Mouse (Mus musculus): ENCODE data around the gene Rhbdd3.
A peak's percentile ranks its signal among the peaks of the same experiment; 100 is the strongest.
"Not testable (repeated sequence)": the region's sequence is repeated elsewhere in the genome, so short reads cannot be mapped to it uniquely, and the experiment has no call there.

Gene Rhbdd3

GRCm38 (mm10) chr11:5065056-5065821 lies 33.5 kb upstream of the Rhbdd3 start, which contains the start of gene Gas2l1:
Gene Gas2l1 (minus strand): TSS chr11:5065327.
- DNase-seq (ENCODE audit: low spot score in 2 of 2): peak; percentile 74 to 85

DNA sequence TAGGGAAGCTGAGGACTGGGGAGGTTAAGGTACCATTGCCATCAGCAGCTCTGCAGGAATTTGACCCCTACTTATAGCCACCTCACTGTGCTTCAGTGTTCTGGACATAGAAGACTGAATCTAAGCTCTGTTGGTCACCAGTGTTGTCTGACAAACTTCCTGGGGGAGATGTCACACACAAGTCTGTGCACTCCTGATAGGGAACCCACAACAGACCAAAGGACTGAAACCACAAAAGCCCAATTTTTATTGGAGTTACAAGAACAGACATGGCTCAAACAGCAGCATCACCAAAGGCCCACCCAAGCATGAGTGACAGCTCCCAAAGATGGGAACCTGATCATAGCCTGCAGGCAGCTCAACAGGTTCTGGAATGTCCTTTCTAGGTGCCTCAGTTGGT lies 31.7 kb upstream of the Rhbdd3 start:
- no peak for DNase-seq (ENCODE audit: low spot score in 2 of 2)

GRCm38 (mm10) chr11:5068126-5068971 lies 30.4 kb upstream of the Rhbdd3 start:
- DNase-seq (ENCODE audit: low spot score in 2 of 2): no peak

DNA sequence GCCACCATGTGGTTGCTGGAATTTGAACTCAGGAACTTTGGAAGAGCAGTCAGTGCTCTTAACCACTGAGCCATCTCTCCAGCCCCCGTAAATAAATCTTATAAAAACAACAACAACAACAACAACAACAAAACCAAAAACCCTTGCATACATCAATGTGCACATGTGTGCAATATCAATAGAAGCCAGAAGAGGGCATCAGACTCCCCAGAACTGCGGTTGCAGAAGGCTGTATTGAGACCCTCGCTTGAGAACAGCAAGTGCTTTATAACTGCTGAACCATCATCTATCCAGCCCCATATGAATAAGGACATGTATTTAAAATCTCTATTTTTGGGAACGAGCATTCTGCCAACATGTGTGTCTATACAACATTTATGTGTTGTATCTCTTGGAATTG lies 23.8 kb upstream of the Rhbdd3 start:
- no peak for DNase-seq (ENCODE audit: low spot score in 2 of 2)

GRCm38 (mm10) chr11:5075760-5076159 lies 23.0 kb upstream of the Rhbdd3 start:
- no peak for DNase-seq (ENCODE audit: low spot score in 2 of 2)

GRCm38 (mm10) chr11:5076843-5077242 lies 21.9 kb upstream of the Rhbdd3 start:
- DNase-seq (ENCODE audit: low spot score in 2 of 2): not testable (repeated sequence)

GRCm38 (mm10) chr11:5089147-5089546 lies 9.6 kb upstream of the Rhbdd3 start:
- DNase-seq (ENCODE audit: low spot score in 2 of 2): no peak

GRCm38 (mm10) chr11:5091706-5092105 lies 7.0 kb upstream of the Rhbdd3 start:
- no peak for DNase-seq (ENCODE audit: low spot score in 2 of 2)

- no peak for DNase-seq (ENCODE audit: low spot score in 2 of 2)
These were observed 2.8 kb upstream of the Rhbdd3 start for GRCm38 (mm10) chr11:5095877-5096276.

DNA sequence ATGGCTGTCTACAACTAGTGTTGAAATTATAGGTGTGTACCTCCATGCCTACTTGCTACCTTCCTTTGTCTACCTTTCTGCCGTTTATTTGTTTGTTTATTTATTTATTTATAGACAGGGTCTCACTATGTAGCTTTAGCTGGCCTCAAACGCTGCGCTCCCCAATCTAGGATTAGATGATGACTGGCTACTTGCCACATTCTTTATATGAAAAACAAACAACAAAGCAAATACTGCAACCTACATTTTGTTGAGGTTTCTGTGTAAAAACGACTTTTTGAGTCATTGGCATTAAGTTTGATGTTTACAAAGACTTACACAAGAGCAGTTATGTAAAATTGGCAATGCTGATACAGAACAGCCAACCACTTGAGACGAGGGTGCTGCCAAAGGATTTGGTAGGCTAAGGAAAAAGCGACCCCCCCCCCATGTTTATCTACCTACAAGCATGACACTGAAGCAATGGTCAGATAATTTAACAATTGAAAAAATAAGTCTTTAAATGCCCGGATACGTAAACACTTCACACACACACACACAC lies 2.2 kb upstream of the Rhbdd3 start:
- DNase-seq (ENCODE audit: low spot score in 2 of 2): no peak

DNA sequence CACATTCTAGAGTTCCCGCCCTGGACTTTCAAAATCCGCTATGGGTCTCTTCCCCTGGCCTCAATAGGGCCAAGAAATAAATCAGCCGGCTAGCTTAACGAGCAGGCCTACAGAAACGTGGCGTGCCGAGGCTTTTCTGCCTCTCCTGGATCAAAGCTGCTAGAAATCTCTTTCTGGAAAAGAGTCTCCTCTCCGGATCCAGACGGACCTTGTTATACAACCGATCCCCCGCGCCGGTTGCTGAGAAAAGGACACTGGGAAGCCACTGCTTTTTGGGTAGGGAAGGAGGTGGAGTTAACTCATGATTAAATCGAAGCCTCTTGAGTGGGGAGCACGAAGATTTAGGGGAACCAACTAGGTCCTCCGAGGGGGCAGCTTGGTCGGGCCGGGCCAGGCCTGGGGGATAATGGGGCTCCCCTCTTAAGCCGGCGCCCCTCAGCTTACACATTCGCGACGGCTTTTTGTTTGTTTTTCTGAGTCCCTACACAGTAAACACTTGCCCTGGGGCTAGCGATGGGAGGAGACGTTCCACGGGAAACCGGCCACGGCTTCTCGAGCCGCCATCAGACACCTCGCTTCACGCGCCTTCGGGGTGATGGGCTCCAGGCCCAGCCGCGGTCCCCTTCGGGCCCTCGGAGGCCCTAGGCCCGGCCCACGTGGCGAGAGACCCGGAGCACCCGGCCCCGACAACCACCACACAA lies 541 bp upstream of the Rhbdd3 start:
- no peak for DNase-seq (ENCODE audit: low spot score in 2 of 2)

DNA sequence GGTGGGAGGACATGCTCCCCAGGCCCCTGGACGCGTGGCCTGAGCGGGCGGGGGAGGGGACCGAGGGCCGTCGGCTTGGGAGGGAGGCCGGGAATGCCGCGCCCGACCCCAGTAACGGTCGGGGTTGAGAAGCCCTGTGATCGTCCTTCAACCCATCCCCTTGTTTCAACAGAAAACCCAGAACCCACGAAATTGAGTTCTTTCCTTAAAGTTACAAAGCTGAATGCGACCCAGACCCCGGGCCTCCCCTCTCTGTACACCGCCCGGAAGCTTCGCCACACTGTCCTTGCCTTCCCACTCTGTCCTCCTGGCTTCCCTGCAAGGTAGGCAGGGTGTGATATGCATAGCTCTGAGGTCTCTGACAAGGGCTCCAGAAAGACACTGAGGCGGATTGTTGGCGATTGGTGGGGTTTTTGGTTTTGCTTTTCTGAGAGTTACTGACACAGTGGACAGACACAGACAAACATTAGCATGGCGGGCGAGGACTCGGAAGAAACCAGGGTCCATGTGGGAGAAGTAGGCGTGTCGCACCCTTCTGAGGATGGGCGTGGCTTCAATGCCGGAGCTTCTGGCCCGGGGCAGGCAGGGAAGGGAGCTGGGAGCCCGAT lies 954 bp downstream of the Rhbdd3 start:
- peak in 1 of 2 experiments; percentile 77 for DNase-seq (ENCODE audit: low spot score in 2 of 2)

DNA sequence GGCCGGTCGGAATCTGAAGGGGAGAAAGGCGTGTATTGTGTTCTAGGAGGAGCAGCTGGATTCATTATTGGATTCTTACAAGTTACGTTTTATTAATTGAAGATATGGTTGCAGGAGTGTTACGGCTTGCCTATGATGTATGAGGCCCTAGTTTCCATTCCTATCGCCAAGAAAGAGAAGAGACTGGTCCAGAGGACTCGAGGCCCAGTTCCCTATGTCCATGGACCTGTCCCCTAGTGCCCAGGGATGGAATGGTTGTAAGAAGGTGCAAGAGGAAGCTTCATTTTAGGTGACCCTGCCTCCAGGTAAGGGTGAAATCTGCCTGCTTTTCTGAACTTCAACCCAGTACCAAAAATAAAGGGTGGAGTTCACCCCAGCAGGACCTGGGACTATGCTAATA lies 1.6 kb downstream of the Rhbdd3 start:
- DNase-seq (ENCODE audit: low spot score in 2 of 2): no peak

GRCm38 (mm10) chr11:5100801-5101200 lies 2.1 kb downstream of the Rhbdd3 start:
- DNase-seq (ENCODE audit: low spot score in 2 of 2): no peak

- DNase-seq (ENCODE audit: low spot score in 2 of 2): no peak
These were observed 2.9 kb downstream of the Rhbdd3 start for GRCm38 (mm10) chr11:5101641-5102040.

DNA sequence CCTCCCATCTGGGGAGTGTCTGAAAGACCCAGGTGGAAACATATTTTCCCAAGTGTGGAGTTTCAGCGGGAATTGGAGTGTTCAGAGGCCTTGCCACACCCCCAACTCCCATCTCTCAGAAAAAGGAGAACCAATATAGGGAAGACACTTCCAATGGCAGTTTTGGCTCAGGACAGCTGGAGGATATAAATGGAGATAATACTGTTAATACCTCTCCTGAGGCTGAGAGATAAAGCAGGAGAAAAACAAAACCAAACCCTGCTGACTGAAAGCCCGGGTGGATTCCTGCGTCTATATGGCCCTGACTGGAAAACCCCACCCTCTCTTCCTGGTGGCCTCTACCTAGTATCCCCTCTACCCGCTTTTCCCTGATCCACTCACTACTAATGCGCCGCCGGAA lies 3.7 kb downstream of the Rhbdd3 start:
- no peak for DNase-seq (ENCODE audit: low spot score in 2 of 2)

DNA sequence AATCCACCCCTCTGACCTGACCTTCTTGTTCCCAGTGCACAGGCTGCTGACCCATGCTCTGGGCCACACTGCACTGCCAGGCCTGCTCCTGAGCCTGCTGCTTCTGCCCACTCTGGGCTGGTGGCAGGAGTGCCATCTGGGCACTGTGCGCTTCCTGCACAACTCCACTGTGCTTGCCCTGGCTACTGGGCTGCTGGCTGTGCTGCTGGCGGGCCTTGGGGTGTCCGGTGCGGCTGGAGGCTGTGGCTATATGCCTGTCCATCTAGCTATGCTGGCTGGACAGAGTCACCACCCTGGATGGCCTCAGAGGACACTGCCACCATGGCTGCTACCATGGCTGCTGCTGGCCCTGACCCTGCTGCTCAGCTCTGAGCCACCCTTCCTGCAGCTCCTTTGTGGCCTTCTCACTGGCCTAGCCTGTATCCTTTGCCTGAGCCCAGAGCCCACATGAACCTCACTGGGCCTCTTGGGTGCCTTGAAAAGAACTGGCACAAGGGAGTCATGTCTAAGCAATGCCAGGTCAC lies 5.3 kb downstream of the Rhbdd3 start:
- DNase-seq (ENCODE audit: low spot score in 2 of 2): no peak

DNA sequence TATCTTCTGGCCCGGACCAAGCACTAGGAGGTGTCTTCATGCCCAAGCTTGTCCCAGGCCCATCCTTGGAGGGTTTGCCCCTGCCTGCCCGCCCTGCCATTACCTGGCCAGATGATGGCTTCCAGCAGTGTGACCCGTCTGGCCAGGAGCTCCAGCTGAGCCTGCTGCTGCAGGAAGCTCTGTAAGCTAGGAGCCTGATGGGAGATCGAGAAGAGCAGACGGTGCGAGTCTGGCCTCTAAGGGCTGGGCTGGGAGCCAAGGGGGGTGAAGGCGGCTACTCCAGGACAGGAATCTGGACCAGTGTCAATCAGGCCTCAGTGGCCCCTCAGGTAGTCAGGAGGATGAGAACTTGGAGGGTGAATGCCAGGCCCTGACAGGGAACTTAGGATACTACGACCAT lies 10.7 kb downstream of the Rhbdd3 start:
- no peak for DNase-seq (ENCODE audit: low spot score in 2 of 2)

DNA sequence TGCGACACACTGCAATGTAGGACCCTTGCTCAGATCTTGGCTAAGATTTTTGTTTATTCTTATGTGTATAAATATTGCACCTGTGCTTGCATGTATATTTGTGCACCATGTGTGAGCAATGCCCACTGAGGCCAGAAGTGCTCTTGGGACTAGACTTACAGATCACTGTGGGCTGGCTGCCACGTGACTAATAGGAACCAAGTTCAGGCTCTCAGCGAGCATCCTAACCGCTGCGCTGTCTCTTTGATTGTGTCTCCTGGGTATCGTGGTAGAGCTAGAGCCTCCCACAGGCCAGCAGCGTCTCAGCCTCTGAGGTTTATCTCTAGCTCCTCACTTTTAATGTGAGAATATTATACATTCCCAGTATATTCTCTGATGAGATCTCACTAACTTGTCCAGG lies 14.9 kb downstream of the Rhbdd3 start:
- no peak for DNase-seq (ENCODE audit: low spot score in 2 of 2)

- peak; percentile 57 to 79 for DNase-seq (ENCODE audit: low spot score in 2 of 2)
These were observed 16.3 kb downstream of the Rhbdd3 start for GRCm38 (mm10) chr11:5114931-5115581.

DNA sequence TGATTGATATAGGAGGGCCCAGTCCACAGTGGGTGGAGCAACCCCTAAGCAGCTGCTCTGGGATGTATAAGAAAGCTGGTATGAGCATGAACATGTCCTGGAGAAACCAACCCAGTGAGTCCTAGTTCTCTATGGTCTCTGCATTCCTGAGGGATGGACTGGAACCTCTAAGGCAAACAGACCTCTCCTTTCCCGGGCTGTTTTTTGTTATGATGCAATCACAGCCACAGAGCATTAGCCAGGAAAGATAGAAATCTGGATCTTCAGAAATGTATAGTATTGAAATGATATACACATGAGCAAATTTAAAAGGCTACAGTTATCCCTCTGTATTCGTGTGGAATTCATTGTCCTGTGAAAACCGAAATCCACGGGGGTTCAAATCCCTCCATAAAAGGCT lies 27.0 kb downstream of the Rhbdd3 start:
- DNase-seq (ENCODE audit: low spot score in 2 of 2): no peak
